Mouse (Mus musculus): ENCODE measurements around the gene Fam161a.

DNA sequence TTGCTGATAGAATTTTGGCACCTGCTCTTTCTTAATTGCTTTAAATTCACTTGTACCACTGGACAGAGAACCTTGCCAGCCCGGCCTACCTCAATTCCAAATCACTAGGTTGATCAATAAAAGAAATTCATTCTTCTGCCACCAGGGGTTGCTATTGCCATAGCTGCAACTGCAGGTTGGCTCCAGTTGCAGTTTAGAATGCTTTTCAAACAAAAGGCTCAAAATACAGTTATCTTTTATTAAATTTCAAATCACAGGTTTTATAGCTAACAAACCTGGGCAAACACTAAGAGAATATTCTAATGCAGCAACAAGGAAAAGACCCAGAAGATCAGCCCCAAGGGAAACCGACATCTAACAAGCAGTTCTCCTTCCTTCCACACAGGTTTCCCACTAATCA, 20.0 kb upstream of the Fam161a start:
- TF ChIP-seq CTCF (IDR thresholded peaks at IDR 0.05; ENCODE audit: borderline replicate concordance, insufficient read depth, low read depth, low read length), result peak; percentile 68
- no peak for TF ChIP-seq POLR2A (IDR thresholded peaks at IDR 0.05; ENCODE audit: borderline replicate concordance, insufficient read depth, low read length)
